Mouse (Mus musculus): ENCODE results near the gene Crip2. TPM values are rescaled to one million over a fixed set of nuclear protein-coding genes. Genes with fewer than 3 reads are reported as not detected.

Gene Crip2
- polyA plus RNA-seq, 1 experiment from 2014 or later = 369 TPM

DNA sequence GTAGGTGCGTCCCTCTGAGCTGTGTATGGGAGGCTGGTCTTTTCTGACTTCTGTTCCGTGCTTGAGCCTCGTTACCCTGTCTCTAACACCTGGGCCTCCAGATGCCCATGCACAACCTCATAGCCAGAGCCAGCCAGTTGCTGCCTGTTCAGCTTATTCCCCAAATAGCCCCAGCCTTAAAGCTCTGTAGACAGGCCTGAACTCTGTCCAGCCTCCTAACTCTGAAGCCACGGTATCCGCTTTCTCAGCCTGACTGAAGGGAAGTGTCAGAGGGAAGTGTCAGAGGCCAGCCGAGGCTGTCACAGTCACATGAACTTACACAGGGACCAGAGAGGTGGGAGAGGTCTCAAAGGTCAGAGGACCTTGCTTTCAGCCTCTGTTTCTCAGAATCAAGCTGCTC is 15.3 kb upstream of the Crip2 start:
- no peaks in the 10 kb centered on the region for H3K9me3 ChIP-seq (replicated peaks; ENCODE audit: control insufficient read depth, low read length, poor library complexity, severe bottlenecking)
- no peak for ATAC-seq
- peaks cover 53% of the 10 kb centered on the region for H3K36me3 ChIP-seq (ENCODE audit: control insufficient read depth, insufficient read depth, low read length)
- H3K27me3 ChIP-seq (ENCODE audit: control insufficient read depth, insufficient read depth, low read depth, low read length) = no peaks in the 10 kb centered on the region
- H3K9ac ChIP-seq (ENCODE audit: low read depth, low read length) = no peak overlapping the region
- H3K4me1 ChIP-seq (ENCODE audit: control insufficient read depth, insufficient read depth, low read length) = no peaks in the 10 kb centered on the region
- no peak overlapping the region for H3K27ac ChIP-seq (ENCODE audit: low read length)
- no peak overlapping the region for H3K4me3 ChIP-seq (ENCODE audit: low read depth, low read length)
- 91% methylated on average over 6 of the region's 6 CpGs for WGBS
- H3K4me2 ChIP-seq (ENCODE audit: low read length) = no peak overlapping the region

DNA sequence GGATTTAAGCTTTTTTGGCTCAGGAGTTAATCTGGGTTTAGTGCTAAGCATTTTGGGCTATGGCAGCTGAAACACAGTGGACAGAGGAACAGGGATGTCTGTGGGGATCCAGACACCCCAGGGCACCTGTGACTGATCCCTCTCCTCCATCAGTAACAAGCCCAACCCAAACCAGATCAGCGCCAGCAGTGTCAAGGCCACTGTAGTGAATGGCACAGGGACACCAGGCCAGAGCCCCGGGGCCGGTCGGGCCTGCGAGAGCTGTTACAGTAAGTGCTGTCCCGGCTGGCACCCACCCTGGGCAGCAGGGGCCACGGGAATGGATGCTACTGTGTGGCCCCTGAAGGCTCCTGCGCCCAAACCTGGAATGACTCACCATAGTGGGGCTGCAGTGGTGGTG is 9.3 kb upstream of the Crip2 start:
- no peak overlapping the region for H3K27ac ChIP-seq (ENCODE audit: low read length)
- H3K27me3 ChIP-seq (ENCODE audit: control insufficient read depth, insufficient read depth, low read depth, low read length) = no peaks in the 10 kb centered on the region
- H3K4me1 ChIP-seq (ENCODE audit: control insufficient read depth, insufficient read depth, low read length) = no peaks in the 10 kb centered on the region
- H3K4me3 ChIP-seq (ENCODE audit: low read depth, low read length) = no peak overlapping the region
- no peak overlapping the region for H3K4me2 ChIP-seq (ENCODE audit: low read length)
- H3K36me3 ChIP-seq (ENCODE audit: control insufficient read depth, insufficient read depth, low read length) = peaks cover 80% of the 10 kb centered on the region
- ATAC-seq = no peak
- WGBS = 96% methylated on average over 8 of the region's 8 CpGs
- no peaks in the 10 kb centered on the region for H3K9me3 ChIP-seq (replicated peaks; ENCODE audit: control insufficient read depth, low read length, poor library complexity, severe bottlenecking)
- no peak overlapping the region for H3K9ac ChIP-seq (ENCODE audit: low read depth, low read length)

DNA sequence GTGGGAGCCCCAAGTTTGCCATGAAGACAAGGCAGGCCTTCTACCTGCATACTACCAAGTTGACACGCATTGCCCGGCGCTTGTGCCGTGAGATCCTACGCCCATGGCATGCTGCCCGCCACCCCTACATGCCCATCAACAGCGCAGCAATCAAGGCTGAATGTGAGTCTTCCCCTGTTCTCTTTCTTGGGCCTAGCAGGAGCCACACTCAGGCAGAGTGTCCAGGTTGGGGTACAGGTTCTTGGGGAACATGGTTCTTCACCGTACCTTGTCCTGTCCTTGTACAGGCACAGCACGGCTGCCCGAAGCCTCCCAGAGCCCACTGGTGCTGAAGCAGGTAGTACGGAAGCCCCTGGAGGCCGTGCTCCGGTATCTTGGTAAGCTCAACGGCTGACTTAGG is 8.4 kb upstream of the Crip2 start:
- Histone ChIP-seq H3K9me3 (replicated peaks; ENCODE audit: control insufficient read depth, low read length, poor library complexity, severe bottlenecking) (no peaks in the 10 kb centered on the region), H3K4me1 (ENCODE audit: control insufficient read depth, insufficient read depth, low read length) (no peaks in the 10 kb centered on the region), H3K4me3 (ENCODE audit: low read depth, low read length) (no peak overlapping the region), H3K27ac (ENCODE audit: low read length) (no peak overlapping the region), H3K36me3 (ENCODE audit: control insufficient read depth, insufficient read depth, low read length) (peaks cover 74% of the 10 kb centered on the region), H3K9ac (ENCODE audit: low read depth, low read length) (no peak overlapping the region), H3K27me3 (ENCODE audit: control insufficient read depth, insufficient read depth, low read depth, low read length) (no peaks in the 10 kb centered on the region), H3K4me2 (ENCODE audit: low read length) (no peak overlapping the region)
- ATAC-seq = no peak
- 98% methylated on average over 14 of the region's 14 CpGs for WGBS

GRCm38 (mm10) chr12:113132567-113132966 is 7.5 kb upstream of the Crip2 start:
- Histone ChIP-seq H3K27ac (ENCODE audit: low read length) (no peak overlapping the region), H3K27me3 (ENCODE audit: control insufficient read depth, insufficient read depth, low read depth, low read length) (no peaks in the 10 kb centered on the region), H3K9me3 (replicated peaks; ENCODE audit: control insufficient read depth, low read length, poor library complexity, severe bottlenecking) (no peaks in the 10 kb centered on the region), H3K4me3 (ENCODE audit: low read depth, low read length) (no peak overlapping the region), H3K4me2 (ENCODE audit: low read length) (no peak overlapping the region), H3K36me3 (ENCODE audit: control insufficient read depth, insufficient read depth, low read length) (peaks cover 77% of the 10 kb centered on the region), H3K9ac (ENCODE audit: low read depth, low read length) (no peak overlapping the region), H3K4me1 (ENCODE audit: control insufficient read depth, insufficient read depth, low read length) (no peaks in the 10 kb centered on the region)
- WGBS = 77% methylated on average over 2 of the region's 2 CpGs
- no peak for ATAC-seq

DNA sequence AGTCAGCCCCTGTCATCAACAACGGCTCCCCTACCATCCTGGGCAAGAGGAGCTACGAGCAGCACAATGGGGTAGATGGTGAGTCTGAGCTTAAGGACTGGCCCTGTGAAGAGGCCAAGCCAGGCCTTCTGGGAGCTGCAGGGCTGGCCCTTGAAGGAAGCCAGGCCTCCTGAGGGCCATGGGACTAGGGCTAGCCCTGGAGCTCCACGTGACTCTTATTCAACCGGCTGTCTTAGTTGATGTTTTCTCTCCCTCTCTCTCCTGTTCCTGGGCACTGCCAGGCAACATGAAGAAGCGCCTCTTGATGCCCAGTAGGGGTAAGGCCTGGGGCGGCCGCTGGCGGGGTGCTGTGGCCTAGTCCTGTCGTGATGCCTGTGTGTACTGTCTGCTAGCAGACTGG is 6.8 kb upstream of the Crip2 start:
- H3K4me2 ChIP-seq (ENCODE audit: low read length) = no peak overlapping the region
- no peak for ATAC-seq
- H3K27me3 ChIP-seq (ENCODE audit: control insufficient read depth, insufficient read depth, low read depth, low read length) = no peaks in the 10 kb centered on the region
- H3K4me1 ChIP-seq (ENCODE audit: control insufficient read depth, insufficient read depth, low read length) = no peaks in the 10 kb centered on the region
- H3K36me3 ChIP-seq (ENCODE audit: control insufficient read depth, insufficient read depth, low read length) = peaks cover 75% of the 10 kb centered on the region
- 95% methylated on average over 9 of the region's 9 CpGs for WGBS
- H3K27ac ChIP-seq (ENCODE audit: low read length) = no peak overlapping the region
- no peak overlapping the region for H3K4me3 ChIP-seq (ENCODE audit: low read depth, low read length)
- H3K9me3 ChIP-seq (replicated peaks; ENCODE audit: control insufficient read depth, low read length, poor library complexity, severe bottlenecking) = no peaks in the 10 kb centered on the region
- 0 out of 2 replicates have a peak overlapping the region, but pooled peaks have one; percentile 10 for H3K9ac ChIP-seq (ENCODE audit: low read depth, low read length)

DNA sequence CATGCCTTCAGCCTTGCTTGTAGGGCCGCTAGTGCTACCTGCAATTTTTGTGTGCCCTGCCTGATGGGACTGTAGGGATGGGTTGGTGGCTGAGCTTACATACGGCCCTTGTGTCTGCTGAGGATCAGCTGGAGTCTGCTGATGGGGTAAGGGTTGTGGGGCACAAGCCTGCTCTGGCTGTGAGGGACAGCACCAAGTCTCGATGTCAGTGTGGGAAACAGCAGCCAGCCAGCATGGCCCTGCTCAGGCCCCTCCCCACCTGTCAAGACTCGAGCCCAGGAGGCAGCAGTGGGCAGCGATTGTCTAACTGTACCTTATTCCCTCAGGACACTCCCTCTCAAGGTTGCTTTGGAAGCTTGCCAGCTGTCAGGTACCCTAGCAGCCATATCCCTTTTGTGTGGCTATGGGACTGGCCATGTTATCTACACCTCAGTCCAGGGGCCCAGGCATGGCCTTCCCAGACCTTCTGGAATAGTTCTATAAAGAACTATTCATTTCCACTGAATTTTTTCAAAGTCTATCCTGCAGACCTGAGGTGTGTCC is 6.1 kb upstream of the Crip2 start:
- 89% methylated on average over 5 of the region's 5 CpGs for WGBS
- no peak overlapping the region for H3K9ac ChIP-seq (ENCODE audit: low read depth, low read length)
- H3K4me1 ChIP-seq (ENCODE audit: control insufficient read depth, insufficient read depth, low read length) = peaks cover 3% of the 10 kb centered on the region
- no peaks in the 10 kb centered on the region for H3K27me3 ChIP-seq (ENCODE audit: control insufficient read depth, insufficient read depth, low read depth, low read length)
- no peak overlapping the region for H3K4me2 ChIP-seq (ENCODE audit: low read length)
- no peak overlapping the region for H3K27ac ChIP-seq (ENCODE audit: low read length)
- H3K36me3 ChIP-seq (ENCODE audit: control insufficient read depth, insufficient read depth, low read length) = peaks cover 70% of the 10 kb centered on the region
- ATAC-seq = no peak
- H3K9me3 ChIP-seq (replicated peaks; ENCODE audit: control insufficient read depth, low read length, poor library complexity, severe bottlenecking) = no peaks in the 10 kb centered on the region
- no peak overlapping the region for H3K4me3 ChIP-seq (ENCODE audit: low read depth, low read length)

- 91% methylated on average over 4 of the region's 4 CpGs for WGBS
Observed at GRCm38 (mm10) chr12:113134502-113134901, 5.5 kb upstream of the Crip2 start.

DNA sequence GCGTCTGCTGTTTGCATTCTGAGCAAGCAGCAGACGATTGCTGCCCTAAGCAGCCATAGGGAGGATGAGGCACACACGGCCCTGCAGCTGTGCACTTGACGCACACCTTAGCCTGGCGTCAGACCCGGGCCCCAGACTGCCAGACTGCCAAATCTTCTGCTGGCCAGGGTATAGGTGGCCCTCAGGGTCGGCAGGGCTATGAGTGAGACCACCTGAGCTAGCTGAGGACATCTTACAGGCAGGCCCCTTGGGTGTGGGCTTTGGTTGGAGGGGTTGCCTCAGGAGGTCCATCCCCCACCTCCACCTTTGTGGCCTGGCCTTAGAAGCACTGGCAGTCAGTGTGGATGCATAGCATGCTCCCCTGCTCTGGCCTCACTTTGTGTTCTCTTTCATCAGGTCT is 4.6 kb upstream of the Crip2 start:
- Histone ChIP-seq H3K36me3 (ENCODE audit: control insufficient read depth, insufficient read depth, low read length) (peaks cover 56% of the 10 kb centered on the region), H3K4me1 (ENCODE audit: control insufficient read depth, insufficient read depth, low read length) (peaks cover 13% of the 10 kb centered on the region), H3K27ac (ENCODE audit: low read length) (no peak overlapping the region), H3K4me3 (ENCODE audit: low read depth, low read length) (no peak overlapping the region), H3K4me2 (ENCODE audit: low read length) (no peak overlapping the region), H3K27me3 (ENCODE audit: control insufficient read depth, insufficient read depth, low read depth, low read length) (no peaks in the 10 kb centered on the region), H3K9ac (ENCODE audit: low read depth, low read length) (no peak overlapping the region), H3K9me3 (replicated peaks; ENCODE audit: control insufficient read depth, low read length, poor library complexity, severe bottlenecking) (no peaks in the 10 kb centered on the region)
- ATAC-seq = no peak
- 94% methylated on average over 7 of the region's 7 CpGs for WGBS

More at GRCm38 (mm10) chr12:113134502-113134901, 5.5 kb upstream of the Crip2 start:
- ATAC-seq = no peak
- Histone ChIP-seq H3K9me3 (replicated peaks; ENCODE audit: control insufficient read depth, low read length, poor library complexity, severe bottlenecking) (no peaks in the 10 kb centered on the region), H3K4me3 (ENCODE audit: low read depth, low read length) (no peak overlapping the region), H3K9ac (ENCODE audit: low read depth, low read length) (no peak overlapping the region), H3K36me3 (ENCODE audit: control insufficient read depth, insufficient read depth, low read length) (peaks cover 64% of the 10 kb centered on the region), H3K27me3 (ENCODE audit: control insufficient read depth, insufficient read depth, low read depth, low read length) (no peaks in the 10 kb centered on the region), H3K4me1 (ENCODE audit: control insufficient read depth, insufficient read depth, low read length) (peaks cover 9% of the 10 kb centered on the region), H3K4me2 (ENCODE audit: low read length) (no peak overlapping the region), H3K27ac (ENCODE audit: low read length) (no peak overlapping the region)

GRCm38 (mm10) chr12:113136492-113137020 is 3.5 kb upstream of the Crip2 start:
- no peak overlapping the region for H3K27ac ChIP-seq (ENCODE audit: low read length)
- H3K4me2 ChIP-seq (ENCODE audit: low read length) = no peak overlapping the region
- peaks cover 45% of the 10 kb centered on the region for H3K36me3 ChIP-seq (ENCODE audit: control insufficient read depth, insufficient read depth, low read length)
- H3K9ac ChIP-seq (ENCODE audit: low read depth, low read length) = no peak overlapping the region
- peaks cover 17% of the 10 kb centered on the region for H3K4me1 ChIP-seq (ENCODE audit: control insufficient read depth, insufficient read depth, low read length)
- ATAC-seq = no peak
- no peak overlapping the region for H3K4me3 ChIP-seq (ENCODE audit: low read depth, low read length)
- WGBS = 76% methylated on average over 17 of the region's 17 CpGs
- H3K9me3 ChIP-seq (replicated peaks; ENCODE audit: control insufficient read depth, low read length, poor library complexity, severe bottlenecking) = no peaks in the 10 kb centered on the region
- no peaks in the 10 kb centered on the region for H3K27me3 ChIP-seq (ENCODE audit: control insufficient read depth, insufficient read depth, low read depth, low read length)
